Mouse (Mus musculus) stomach, postnatal 0 days (tissue): ENCODE measurements around the gene Msh3. TPM values are rescaled to one million over a fixed set of nuclear protein-coding genes. Genes with fewer than 3 reads are reported as not detected.
"Not testable (repeated sequence)": the region's sequence is repeated elsewhere in the genome, so short reads cannot be mapped to it uniquely, and the experiment has no call there.

Experiments
- ATAC-seq: fragments of 200-750 bp; cut with Nextera tagmentation; 2 replicates; pipeline ENCODE4 v1.8.0; 2017; ENCODE audit not compliant: low FRiP score, low TSS enrichment
- DNase-seq: peaks from one replicate; pipeline ENCODE4 v3.0.0-alpha.2; 2016; ENCODE audit warnings: low spot score
- H3K27ac ChIP-seq: fragments of 300-500 bp; sonication (generic); replicated peaks from 2 replicates; pipeline ENCODE4 v1.5.1; 2014; ENCODE audit warnings: mild to moderate bottlenecking, control low read depth
- H3K27me3 ChIP-seq: fragments of 300-500 bp; sonication (generic); 2 replicates; pipeline ENCODE4 v1.6.1; 2014; ENCODE audit warnings: low read length; ENCODE audit not compliant: control insufficient read depth, insufficient read depth
- H3K36me3 ChIP-seq: fragments of 300-500 bp; sonication (generic); 2 replicates; pipeline ENCODE4 v1.6.1; 2014; ENCODE audit warnings: low read length, mixed read lengths; ENCODE audit not compliant: control insufficient read depth, insufficient read depth
- H3K4me1 ChIP-seq: fragments of 300-500 bp; sonication (generic); replicated peaks from 2 replicates; pipeline ENCODE4 v1.6.1; 2014; ENCODE audit warnings: antibody characterized with exemption; ENCODE audit not compliant: control insufficient read depth, insufficient read depth
- H3K4me2 ChIP-seq: fragments of 300-500 bp; sonication (generic); replicated peaks from 2 replicates; pipeline ENCODE4 v1.6.1; 2014; ENCODE audit warnings: low read depth, mild to moderate bottlenecking, control low read depth, moderate library complexity
- H3K4me3 ChIP-seq: fragments of 300-500 bp; sonication (generic); 2 replicates; pipeline ENCODE4 v1.5.1; 2014; ENCODE audit warnings: low read depth, low read length, control low read depth
- H3K9ac ChIP-seq: fragments of 300-500 bp; sonication (generic); 2 replicates; pipeline ENCODE4 v1.6.1; 2014; ENCODE audit warnings: mild to moderate bottlenecking, low read length, control low read depth, mixed read lengths
- H3K9me3 ChIP-seq: fragments of 300-500 bp; sonication (generic); 2 replicates; pipeline ENCODE4 v1.6.1; 2016; ENCODE audit warnings: low read length; ENCODE audit not compliant: control insufficient read depth
- CTCF ChIP-seq: IDR thresholded peaks from 2 replicates; pipeline ENCODE4 v1.5.1; 2016; ENCODE audit warnings: antibody characterized with exemption, low read depth, mild to moderate bottlenecking, moderate library complexity
- EP300 ChIP-seq: optimal IDR thresholded peaks from 2 replicates; pipeline ENCODE3; 2016; ENCODE audit warnings: antibody characterized with exemption
- WGBS: fragments of 180-500 bp; shearing (Covaris S2); extraction: QIAGEN DNeasy Blood & Tissue Kit; methylation state at CpG from one replicate; pipeline ENCODE4 v1.1.7; 2014; 5-methylcytosine and 5-hydroxymethylcytosine counted together
- polyA plus RNA-seq: library from polyadenylated mRNA; unstranded; fragments of >200 nt; fragmentation: Nextera tagmentation; extraction: Ambion mirVana; gene quantifications from 2 replicates; pipeline ENCODE4 v1.2.1, GENCODE M21; 2015

Gene Msh3
- polyA plus RNA-seq, 1 experiment from 2014 or later: 8.3 TPM

GRCm38 (mm10) chr13:92222763-92223162 lies 132.0 kb downstream of the Msh3 start:
- no peaks in the 10 kb centered on the region for H3K27me3 ChIP-seq
- H3K4me3 ChIP-seq: no peak overlapping the region
- DNase-seq (no peak), ATAC-seq (no peak)
- H3K4me2 ChIP-seq: no peak overlapping the region
- H3K9ac ChIP-seq: no peak overlapping the region
- H3K36me3 ChIP-seq: no peaks in the 10 kb centered on the region
- H3K4me1 ChIP-seq: no peaks in the 10 kb centered on the region
- 94% methylated on average over 5 of the region's 5 CpGs for WGBS
- H3K9me3 ChIP-seq: no peaks in the 10 kb centered on the region
- no peak overlapping the region for H3K27ac ChIP-seq
- TF ChIP-seq CTCF (no peak), EP300 (no peak)

- no peaks in the 10 kb centered on the region for H3K27me3 ChIP-seq
- ATAC-seq (no peak), DNase-seq (no peak)
- TF ChIP-seq EP300 (no peak), CTCF (no peak)
- no peaks in the 10 kb centered on the region for H3K4me1 ChIP-seq
- H3K9ac ChIP-seq: no peak overlapping the region
- no peak overlapping the region for H3K4me2 ChIP-seq
- H3K27ac ChIP-seq: no peak overlapping the region
- WGBS: 50% methylated on average over 3 of the region's 3 CpGs
- no peaks in the 10 kb centered on the region for H3K36me3 ChIP-seq
- H3K4me3 ChIP-seq: no peak overlapping the region
- H3K9me3 ChIP-seq: no peaks in the 10 kb centered on the region
Measured at GRCm38 (mm10) chr13:92219774-92220173, 135.0 kb downstream of the Msh3 start.

- H3K9me3 ChIP-seq: no peaks in the 10 kb centered on the region
- no peak overlapping the region for H3K4me3 ChIP-seq
- H3K9ac ChIP-seq: no peak overlapping the region
- H3K36me3 ChIP-seq: peaks cover 2% of the 10 kb centered on the region; the same call in 1 of the 2 replicates
- no peak for ATAC-seq
- no peak overlapping the region for H3K4me2 ChIP-seq
- 93% methylated on average over 9 of the region's 9 CpGs for WGBS
- no peak for DNase-seq
- no peaks in the 10 kb centered on the region for H3K27me3 ChIP-seq
- H3K4me1 ChIP-seq: no peaks in the 10 kb centered on the region
- H3K27ac ChIP-seq: no peak overlapping the region
- no peak for TF ChIP-seq CTCF
- TF ChIP-seq EP300: no peak
Measured at GRCm38 (mm10) chr13:92217216-92217615, 137.6 kb downstream of the Msh3 start.

- no peak for DNase-seq
- WGBS: 69% methylated on average over 2 of the region's 2 CpGs
Measured at GRCm38 (mm10) chr13:92196860-92197259, 157.9 kb downstream of the Msh3 start.

GRCm38 (mm10) chr13:92193806-92194205 lies 161.0 kb downstream of the Msh3 start:
- H3K27me3 ChIP-seq, ATAC-seq, H3K9me3 ChIP-seq, H3K27ac ChIP-seq, H3K4me3 ChIP-seq, DNase-seq, H3K4me1 ChIP-seq, H3K36me3 ChIP-seq, H3K9ac ChIP-seq, H3K4me2 ChIP-seq: not testable (repeated sequence)
- WGBS: 77% methylated on average over 5 of the region's 5 CpGs

More at GRCm38 (mm10) chr13:92196860-92197259, 157.9 kb downstream of the Msh3 start:
- Histone ChIP-seq H3K9me3 (no peaks in the 10 kb centered on the region), H3K27ac (no peak overlapping the region), H3K4me2 (no peak overlapping the region), H3K4me3 (no peak overlapping the region), H3K9ac (no peak overlapping the region), H3K4me1 (no peaks in the 10 kb centered on the region), H3K27me3 (no peaks in the 10 kb centered on the region), H3K36me3 (no peaks in the 10 kb centered on the region)
- ATAC-seq: no peak
- TF ChIP-seq CTCF: no peak
- TF ChIP-seq EP300: no peak

- not testable (repeated sequence) for H3K27ac ChIP-seq, H3K9ac ChIP-seq, DNase-seq, H3K9me3 ChIP-seq, ATAC-seq, H3K27me3 ChIP-seq, H3K36me3 ChIP-seq, H3K4me3 ChIP-seq, H3K4me2 ChIP-seq, H3K4me1 ChIP-seq
- 85% methylated on average over 8 of the region's 8 CpGs for WGBS
Measured at GRCm38 (mm10) chr13:92172686-92173085, 182.1 kb downstream of the Msh3 start.

Other genes with a start within 250 kb of the Msh3 start
- gene Rasgrf2, start 223.3 kb downstream of the Msh3 start, polyA plus RNA-seq: 0.39 and 0.44 TPM in 2 replicates
- gene Gm20379, start 49.0 kb downstream of the Msh3 start, polyA plus RNA-seq: 0.27 and 0.51 TPM in 2 replicates
- 5.4 and 5.5 TPM in 2 replicates for gene Dhfr, start 277 bp downstream of the Msh3 start, polyA plus RNA-seq
- gene Ankrd34b, start 70.9 kb upstream of the Msh3 start, polyA plus RNA-seq: 0.02 and 0.08 TPM in 2 replicates
- 0.10 and 0.22 TPM in 2 replicates for gene Fam151b, start 129.0 kb upstream of the Msh3 start, polyA plus RNA-seq
- 3.9 and 4.2 TPM in 2 replicates for gene Zfyve16, start 175.9 kb upstream of the Msh3 start, polyA plus RNA-seq
- not detected in 2 replicates for gene Spz1, start 221.2 kb upstream of the Msh3 start, polyA plus RNA-seq